Mouse (Mus musculus): Measurements from ENCODE around the gene Aspdh.

Gene Aspdh

DNA sequence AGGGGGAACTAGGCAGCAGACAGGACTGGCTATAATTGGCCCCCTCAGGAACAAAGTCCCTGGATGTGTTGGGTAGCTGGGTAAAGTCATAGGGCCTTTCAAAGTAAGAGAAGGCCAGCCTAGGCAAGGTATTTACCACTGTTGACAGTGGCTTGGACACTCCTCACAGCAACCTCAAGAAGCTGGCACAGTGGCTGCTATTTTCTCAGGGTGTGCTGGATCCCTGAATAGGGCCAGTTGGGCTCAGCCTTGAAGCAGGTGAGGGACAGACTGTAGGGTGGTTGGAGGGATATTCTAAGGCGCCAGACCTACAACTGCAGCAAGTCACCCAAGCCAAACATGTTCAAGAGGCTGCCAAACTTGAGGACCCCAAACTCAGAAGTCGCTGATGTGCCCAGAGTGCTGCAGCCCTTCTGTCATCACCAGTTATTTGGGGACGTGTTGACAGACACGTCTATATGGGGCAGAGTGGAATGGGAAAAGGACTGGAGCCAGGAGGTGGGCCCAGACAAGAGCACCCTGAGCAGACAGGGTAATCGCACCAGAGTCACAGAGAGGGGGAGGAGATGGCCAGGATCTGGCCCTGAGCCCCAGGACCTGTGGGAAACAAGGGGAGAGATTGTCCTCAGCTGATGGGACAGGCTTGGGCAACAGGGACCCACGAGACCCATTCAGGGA lies 6.8 kb downstream of the Aspdh start:
- DNase-seq (ENCODE audit: low spot score in 2 of 2), result peak in 1 of 2 experiments; percentile 4

DNA sequence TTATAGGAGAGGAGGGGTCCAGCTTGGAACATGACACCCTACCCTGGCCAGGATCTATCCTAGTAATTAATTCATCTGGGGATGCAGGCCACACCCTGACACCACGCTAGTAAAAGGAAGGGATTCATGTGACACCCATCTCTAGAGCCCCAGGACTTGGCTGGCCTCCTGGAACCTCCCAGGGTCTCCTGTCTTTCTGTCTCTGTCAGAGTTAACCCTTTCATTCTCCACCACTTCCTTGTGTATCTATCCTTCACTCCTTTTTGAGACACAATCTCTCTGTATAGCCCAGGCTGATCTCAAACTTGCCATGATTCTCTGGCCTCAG lies 7.3 kb downstream of the Aspdh start:
- no peak for DNase-seq (ENCODE audit: low spot score in 2 of 2)

DNA sequence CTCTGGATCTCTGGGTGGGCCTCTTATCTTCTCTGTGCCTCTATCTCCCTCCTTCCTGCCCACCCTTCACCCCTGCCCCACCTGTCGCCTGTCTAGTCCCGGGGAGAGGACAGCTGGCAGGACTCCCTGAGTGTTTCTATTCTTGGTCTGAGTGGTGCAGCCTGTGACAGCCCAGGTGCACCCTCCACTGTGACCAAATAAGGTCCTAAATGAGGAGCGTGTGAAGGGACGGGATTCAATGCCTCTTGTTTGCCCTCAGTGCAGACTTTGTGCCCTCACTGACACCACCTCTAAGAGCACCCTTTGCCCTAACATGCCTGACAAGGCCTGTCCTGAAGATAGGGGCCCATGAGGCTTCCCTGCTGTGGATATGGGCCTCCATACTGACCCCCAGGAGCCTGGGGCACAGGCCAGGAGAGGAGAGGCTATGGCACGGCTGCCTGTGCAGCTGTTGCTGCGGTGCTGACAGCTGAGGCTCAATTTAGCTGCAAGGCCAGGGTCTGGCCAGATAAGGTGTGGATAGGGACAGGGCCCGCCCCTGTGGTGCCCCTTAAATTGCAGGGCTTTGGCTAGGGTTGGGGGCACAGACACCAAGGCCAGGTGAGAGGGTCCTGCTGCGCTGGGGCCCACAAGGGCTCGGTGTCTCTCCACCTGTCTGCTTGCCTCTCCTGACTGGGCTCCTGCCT lies 7.9 kb downstream of the Aspdh start:
- DNase-seq (ENCODE audit: low spot score in 2 of 2), result no peak

DNA sequence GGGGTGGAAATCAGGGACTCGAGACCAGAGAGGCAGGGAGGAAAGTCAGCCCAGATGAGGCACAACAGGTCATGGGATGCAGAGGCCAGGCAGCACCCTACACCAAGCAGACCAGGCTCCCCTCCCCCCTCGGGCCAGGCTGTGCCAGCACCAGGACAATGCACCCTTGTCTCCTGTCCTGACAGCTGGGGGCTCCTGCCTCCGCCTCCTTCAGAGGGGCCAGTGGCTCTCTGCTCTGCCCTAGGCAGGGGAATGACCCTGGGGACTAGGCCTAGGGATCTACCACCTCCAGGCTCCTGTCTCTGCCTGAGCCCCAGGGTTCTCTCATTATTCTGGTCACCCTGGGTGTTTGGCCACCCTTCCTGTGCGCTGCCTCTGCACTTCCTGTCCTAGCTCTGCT lies 9.2 kb downstream of the Aspdh start:
- peak in 1 of 2 experiments; percentile 35 for DNase-seq (ENCODE audit: low spot score in 2 of 2)

DNA sequence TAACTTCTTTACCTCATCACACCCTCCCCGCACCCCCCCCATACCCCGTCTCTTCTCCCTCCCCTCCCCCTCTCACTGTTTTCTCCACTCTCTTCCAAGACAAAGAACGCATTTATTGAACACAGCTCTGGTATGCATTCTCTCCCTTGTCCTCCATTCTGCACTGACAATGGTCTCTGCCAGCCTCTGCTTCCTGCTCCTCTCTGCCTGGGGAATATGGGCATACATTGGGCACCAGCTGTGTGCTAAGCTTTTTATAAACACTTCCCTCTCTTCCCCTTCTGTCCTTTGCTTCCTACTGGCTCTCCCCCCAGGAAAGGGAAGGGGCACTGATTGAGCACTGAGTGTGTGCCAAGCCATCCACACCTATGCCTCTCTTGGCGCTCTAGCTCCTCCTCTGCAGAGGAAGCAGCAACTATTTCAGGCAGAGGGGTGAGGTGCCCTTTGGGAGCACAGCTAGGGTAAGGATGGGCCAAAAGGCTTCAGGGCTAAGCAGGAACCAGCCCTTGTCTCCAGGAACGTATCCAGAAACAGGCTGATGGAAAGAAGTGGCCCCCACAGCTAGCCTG lies 9.9 kb downstream of the Aspdh start:
- DNase-seq (ENCODE audit: low spot score in 2 of 2), result peak in 1 of 2 experiments; percentile 2

DNA sequence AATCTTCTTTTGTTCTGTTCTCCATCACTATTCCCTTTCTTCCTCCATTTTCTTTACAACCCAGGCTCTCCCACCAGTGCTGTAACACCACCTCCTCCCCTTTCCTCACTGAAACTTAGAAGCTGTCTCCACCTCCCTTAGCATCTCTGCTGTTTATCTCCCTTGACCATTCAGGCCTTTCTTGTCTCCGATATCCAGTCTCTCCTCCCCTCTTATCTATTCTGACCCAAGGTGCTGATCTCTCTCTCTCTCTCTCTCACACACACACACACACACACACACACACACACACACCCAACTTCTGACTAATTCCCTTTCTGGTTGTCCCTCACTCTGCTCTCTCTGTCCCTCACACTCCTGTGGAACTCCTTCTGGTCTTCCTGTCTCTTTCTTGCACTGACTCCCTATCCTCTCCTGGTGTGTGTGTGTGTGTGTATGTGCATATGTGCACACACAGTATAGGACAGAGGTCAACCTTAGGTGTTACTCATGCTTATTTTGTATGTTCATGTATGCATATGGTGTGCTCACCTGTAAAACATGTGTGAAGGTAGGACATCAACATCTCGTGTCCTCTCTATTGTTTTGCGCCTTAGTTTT lies 17.7 kb downstream of the Aspdh start:
- no peak for DNase-seq (ENCODE audit: low spot score in 2 of 2)

DNA sequence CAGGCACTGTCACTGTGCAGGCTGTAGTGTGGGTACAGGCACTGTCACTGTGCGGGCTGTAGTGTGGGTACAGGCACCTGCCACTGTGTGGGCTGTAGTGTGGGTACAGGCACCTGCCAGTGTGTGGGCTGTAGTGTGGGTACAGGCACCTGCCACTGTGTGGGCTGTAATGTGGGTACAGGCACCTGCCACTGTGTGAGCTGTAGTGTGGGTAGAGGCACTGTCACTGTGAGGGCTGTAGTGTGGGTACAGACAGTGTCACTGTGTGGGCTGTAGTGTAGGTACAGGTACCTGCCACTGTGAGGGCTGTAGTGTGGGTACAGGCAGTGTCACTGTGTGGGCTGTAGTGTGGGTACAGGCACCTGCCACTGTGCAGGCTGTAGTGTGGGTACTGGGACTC lies 18.9 kb downstream of the Aspdh start:
- peak in 1 of 2 experiments; percentile 2 for DNase-seq (ENCODE audit: low spot score in 2 of 2)

DNA sequence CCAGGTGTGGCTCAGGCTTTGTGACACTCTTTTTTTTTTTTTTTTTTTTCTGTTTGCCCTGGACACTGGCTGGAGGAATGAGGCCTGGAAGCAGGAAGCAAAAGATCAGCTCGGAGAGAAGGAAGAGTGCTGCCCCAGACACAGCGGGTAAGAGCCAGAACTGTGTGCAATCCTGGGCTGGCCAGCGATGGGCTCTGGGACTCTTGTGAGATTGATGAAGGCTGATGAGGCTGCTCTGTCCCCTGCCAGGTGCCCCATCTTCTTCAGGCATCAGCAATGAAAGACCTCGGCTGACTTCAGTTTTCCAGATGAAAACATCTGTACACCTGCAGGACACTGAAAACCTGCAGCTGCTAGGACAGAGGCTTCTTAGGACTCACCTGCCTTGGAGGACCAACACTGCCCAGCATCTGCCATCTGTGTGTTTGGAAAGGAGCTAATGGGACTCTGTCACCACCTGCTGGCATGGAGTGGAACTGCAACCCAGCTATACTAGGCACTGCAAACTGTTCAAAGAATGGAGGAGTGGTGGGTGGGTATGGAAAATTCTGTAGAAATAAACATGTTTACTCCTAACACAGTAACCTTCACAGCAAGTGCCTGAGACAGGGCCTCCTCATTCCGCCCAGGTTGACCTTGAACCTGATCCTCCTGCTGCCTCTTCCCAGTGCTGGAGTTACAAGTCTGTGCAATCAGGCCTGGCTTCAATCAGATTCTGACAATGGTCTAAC lies 19.8 kb downstream of the Aspdh start:
- DNase-seq (ENCODE audit: low spot score in 2 of 2), result peak; percentile 77 to 82

DNA sequence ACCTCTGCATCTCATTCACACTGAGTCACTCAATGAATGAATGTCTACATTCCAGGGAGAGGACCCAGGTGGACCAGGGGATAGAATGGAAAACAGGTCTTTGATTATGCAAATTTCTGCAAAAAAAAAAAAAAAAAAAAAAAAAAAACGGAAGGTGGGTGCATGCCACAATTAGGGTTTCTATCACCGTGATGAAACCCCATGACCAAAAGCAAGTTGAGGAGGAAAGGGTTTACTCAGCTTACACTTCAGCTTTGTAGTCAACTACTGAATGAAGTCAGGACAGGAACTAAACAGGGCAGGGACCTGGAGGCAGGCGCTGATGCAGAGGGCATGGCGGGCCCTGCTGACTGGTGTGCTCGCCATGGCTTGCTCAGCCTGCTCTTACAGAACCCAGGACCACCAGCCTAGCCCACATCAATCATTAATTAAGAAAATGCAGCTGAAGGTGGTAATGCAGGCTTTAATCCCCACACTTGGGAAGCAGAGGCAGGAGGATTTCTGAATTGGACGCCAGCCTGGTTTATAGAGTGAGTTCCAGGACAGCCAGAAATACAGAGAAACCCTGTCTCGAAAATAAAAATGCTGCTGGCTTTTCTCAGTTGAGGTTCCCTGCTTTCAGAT lies 20.5 kb downstream of the Aspdh start:
- no peak for DNase-seq (ENCODE audit: low spot score in 2 of 2)

DNA sequence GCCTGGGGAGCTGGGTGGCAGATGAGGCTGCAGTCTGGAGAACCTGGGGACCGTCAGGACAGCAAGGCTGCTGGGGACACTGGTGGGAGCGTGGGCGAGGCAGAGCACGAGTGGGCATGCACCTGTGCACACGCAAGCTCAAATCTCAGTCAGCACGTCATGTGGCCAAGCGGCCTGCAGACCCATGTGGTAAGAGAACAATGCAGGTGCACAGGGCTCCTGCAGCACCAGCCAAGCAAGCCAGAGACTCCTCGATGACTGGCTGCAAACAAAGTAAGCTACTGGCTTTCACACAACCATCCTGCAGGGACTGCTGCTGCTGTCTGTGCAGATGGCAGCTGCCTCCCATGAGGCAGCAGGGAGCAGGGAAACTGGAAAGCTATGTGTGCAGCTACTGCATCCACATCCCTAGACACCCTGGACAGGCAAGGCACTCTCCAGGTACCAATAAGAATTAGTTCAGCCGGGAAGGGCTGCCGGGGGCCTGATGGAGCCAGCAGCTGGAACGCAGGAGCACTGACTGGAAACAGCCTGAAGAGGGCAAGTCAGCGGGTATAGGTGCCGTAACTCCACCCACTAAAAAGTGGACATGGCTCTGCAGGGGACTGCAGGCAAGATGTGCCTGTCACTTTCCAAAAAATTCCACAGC lies 21.9 kb downstream of the Aspdh start:
- no peak for DNase-seq (ENCODE audit: low spot score in 2 of 2)

DNA sequence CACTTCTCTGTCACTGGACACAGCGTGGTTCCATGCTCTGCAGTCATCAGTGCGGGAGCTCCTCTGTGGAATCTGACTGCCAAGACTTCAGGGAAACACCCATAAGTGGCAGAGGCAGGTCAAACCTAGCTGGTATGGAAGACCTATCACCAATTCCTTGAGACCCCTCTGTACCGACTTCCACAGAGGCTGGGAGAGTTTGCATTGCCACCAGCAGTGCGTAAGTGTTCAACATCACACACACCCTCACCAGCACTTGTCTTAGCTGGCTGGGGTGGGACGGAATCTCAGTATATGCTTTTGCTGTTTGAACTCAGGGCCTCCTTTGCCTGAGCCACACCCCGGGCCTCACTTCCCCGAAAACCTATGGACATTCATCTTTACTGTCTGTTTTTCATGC lies 22.7 kb downstream of the Aspdh start:
- DNase-seq (ENCODE audit: low spot score in 2 of 2), result no peak

DNA sequence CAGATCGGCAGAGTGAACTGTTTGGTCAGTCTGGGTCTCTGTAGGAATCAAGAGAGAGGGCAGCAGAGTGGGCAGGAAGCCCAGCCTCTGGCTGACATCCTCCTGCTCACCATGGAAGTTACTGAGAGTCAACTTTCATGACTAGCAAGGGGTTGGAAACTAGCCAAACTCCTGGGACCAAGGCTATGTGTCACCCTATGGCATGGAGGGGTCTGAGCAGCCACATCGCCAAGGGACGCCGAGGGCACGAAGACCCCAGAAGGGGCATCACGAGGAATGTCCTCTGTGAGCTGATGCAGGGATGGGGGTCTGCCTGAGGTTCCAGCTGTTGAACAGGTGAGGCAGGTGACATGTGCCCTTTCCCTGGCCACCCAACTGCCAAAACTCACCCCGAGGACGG lies 23.4 kb downstream of the Aspdh start:
- no peak for DNase-seq (ENCODE audit: low spot score in 2 of 2)

DNA sequence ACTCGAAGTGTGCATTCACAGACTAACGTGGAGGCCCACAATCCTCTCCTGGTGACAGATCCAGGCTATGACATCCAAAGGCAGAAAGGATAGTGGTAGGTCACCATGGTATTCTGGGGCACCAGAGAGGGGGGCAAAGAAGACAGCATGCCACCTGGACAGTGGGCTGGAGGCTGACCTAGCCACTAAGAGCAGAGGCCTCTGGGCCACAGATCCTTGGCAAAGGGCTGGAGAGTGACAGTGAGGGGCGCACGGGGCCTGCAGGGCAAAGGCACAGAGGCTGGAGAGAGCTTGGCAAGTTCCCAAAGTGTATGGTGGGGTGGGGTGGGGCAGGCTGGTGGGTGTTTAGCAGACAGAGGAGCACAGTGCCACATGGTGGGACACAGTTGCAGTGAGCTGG lies 25.1 kb downstream of the Aspdh start:
- no peak for DNase-seq (ENCODE audit: low spot score in 2 of 2)

DNA sequence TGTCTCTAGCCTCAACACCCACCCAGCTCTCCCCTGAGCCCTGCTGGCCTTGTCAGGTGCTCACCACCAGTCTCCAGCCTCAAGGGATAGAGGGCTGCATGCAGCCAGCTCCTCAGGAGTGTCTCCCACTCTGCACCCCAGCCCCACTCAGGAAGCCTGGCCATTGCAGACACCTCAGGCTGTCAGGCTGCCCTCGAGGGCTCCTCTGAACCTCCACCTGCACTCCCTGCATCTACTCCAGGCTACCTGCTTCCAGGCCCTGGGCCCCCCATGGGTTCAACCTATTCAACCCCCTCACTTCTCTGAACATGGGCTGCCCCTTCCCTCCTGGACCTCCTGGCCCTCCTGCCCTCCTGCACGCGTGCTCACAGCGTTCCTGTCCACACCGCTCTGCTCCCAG lies 26.2 kb downstream of the Aspdh start:
- no peak for DNase-seq (ENCODE audit: low spot score in 2 of 2)

DNA sequence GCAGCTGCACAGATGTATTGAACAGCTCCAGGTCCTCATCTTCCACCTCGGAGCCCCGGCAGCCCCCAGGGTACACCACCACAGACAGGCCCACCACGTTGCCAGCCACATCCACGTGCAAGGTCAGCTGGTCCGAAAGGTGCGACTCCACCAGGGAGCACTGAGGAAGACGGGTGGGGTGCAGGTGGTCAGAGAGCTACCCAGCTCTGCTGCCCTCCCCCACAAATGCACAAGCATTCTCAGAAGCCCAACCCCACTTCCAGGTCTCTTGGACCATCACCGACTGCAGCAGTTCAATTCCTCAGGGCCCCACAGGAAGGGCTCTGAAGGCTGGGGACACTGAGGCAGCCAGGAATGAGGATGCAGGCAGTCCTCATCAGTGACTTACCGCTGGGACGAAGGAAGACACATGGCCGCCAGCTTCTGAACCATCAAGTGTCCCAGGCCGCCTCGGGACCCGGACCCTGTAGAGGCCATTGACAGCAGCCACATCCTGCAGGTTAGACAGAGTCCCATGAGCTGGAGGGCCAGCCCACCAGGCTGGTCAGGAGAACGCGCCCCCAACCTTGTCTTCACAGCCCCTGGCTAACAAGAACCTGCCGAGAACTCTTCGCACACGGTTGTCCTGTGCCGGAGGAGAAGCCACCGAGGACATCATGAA lies 27.1 kb downstream of the Aspdh start:
- no peak for DNase-seq (ENCODE audit: low spot score in 2 of 2)

DNA sequence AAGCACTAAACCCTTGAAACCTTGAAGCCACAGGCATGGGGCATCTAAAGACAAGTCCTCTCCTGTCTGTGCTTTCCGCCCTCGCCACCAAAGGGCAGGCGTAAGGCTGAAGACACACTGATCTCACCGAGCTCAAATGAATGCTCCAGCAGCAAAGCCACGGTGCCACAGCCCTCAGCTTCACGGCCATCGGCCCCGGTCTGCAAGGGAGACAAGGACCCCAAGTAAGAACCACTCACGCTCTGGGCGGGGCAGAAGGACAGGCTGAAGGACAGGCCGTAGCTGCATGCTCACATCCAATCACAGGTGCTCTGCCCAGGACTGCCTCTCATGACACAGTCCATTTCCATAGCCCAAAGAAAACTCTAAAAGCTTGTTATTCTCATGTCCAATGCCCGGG lies 29.5 kb downstream of the Aspdh start:
- no peak for DNase-seq (ENCODE audit: low spot score in 2 of 2)

DNA sequence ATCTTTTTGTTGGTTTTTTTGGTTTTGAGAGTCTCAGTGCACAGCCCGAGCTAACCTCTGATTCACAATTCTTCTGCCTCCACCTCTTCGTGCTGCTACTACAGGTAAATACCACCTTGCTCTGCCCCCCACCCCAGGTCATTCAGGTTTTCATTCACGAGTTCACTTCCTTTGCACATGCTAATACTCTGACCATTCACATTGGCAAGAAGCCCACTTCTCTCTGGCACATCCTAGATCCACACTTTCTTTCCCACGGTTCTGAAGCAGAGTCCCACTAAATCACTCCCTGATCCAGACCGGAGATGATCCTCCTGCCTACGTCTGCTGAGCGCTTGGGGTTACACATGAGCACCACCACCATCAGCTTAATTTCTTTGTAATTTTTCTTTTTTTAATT lies 29.9 kb downstream of the Aspdh start:
- no peak for DNase-seq (ENCODE audit: low spot score in 2 of 2)

DNA sequence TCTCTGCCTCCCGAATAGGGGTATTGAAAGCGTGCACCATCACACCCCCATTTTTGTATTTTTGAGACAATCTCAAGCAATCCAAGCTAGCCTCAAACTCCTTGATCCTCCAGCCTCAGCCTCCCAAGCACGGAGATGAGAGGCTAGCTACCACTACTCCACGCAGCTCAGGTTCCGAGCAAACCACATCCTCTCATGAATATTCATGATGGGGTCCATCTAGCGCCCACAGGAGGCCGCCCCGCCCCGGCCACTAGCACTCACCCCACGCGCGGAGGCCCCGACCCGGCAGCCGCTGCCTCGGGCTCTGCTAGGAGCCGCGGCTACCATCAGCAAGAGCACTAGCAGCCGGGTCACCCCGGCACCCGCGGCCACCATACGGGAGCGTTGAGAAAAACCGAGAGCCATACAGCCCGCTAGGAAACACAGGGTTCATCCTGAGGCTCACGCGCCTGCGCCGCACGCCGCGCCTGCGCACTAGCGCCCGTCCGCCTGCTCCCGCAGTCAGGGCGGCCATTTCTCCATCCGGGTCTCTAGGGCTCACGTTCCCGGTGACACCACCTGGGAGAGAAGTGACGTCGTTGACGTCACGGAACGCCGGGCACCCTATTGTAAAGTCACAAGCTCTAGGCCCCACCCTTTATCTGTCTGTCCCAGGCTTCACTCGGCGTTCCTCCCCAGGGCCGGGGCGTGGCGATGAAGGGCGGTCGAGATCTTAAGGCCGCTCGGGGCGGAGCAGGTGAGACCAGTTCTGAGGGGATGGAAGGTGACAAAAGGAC lies 31.0 kb downstream of the Aspdh start, which contains the start of the genes Emc10 and Fam71e1:
Gene Emc10, minus strand, starts transcription at position 538 of the 779 bp plus-strand sequence.
Gene Fam71e1, plus strand, starts transcription at position 590 of the 779 bp plus-strand sequence.
- DNase-seq (ENCODE audit: low spot score in 2 of 2), result peak; percentile 96 to 99

DNA sequence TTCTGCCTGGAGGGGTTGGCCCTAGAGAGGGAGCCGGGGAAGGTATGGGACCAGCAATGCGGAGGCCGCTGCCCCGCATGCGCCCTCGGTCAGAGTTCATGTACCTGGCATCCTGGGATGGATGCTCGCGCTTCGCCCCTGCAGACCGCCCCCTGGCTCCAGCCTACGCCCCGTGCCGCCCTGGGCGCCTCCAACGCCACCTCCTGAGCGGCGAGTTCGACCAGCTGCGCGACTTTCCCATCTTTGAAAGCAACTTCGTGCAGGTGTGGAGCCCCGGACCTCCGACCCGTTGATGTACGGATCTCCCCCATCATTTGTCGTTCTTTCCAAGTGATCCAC lies 31.5 kb downstream of the Aspdh start:
- DNase-seq (ENCODE audit: low spot score in 2 of 2), result no peak
